Mouse (Mus musculus) forebrain, embryonic 10.5 days (tissue): ENCODE results near the gene Pitx3. TPM values are rescaled to one million over a fixed set of nuclear protein-coding genes. Genes with fewer than 3 reads are reported as not detected.
A peak's percentile ranks its signal among the peaks of the same experiment; 100 is the strongest.
"Not testable (repeated sequence)": the region's sequence is repeated elsewhere in the genome, so short reads cannot be mapped to it uniquely, and the experiment has no call there.

Source experiments
- DNase-seq: peaks from one replicate; pipeline ENCODE4 v3.0.0-alpha.2; 2017; ENCODE audit warnings: low spot score; ENCODE audit errors: extremely low spot score
- H3K27ac ChIP-seq: fragments of 300-500 bp; sonication (generic); 2 replicates; pipeline ENCODE4 v1.5.1; 2016; ENCODE audit warnings: mild to moderate bottlenecking
- H3K27me3 ChIP-seq: fragments of 300-500 bp; sonication (generic); 2 replicates; pipeline ENCODE4 v1.6.1; 2016; ENCODE audit warnings: mild to moderate bottlenecking; ENCODE audit not compliant: poor library complexity, severe bottlenecking
- H3K36me3 ChIP-seq: fragments of 300-500 bp; sonication (generic); replicated peaks from 2 replicates; pipeline ENCODE4 v1.6.1; 2016; ENCODE audit warnings: mild to moderate bottlenecking, moderate library complexity
- H3K4me1 ChIP-seq: fragments of 300-500 bp; sonication (generic); 2 replicates; pipeline ENCODE4 v1.6.1; 2016
- H3K4me3 ChIP-seq: fragments of 300-500 bp; sonication (generic); 2 replicates; pipeline ENCODE4 v1.5.1; 2016; ENCODE audit warnings: mild to moderate bottlenecking, moderate library complexity
- H3K9me3 ChIP-seq: fragments of 300-500 bp; sonication (generic); 2 replicates; pipeline ENCODE4 v1.6.1; 2016; ENCODE audit warnings: mild to moderate bottlenecking, moderate library complexity
- WGBS: fragments of 180-500 bp; shearing (Covaris S2); methylation state at CpG from one replicate; pipeline ENCODE4 v1.1.7; 2016; 5-methylcytosine and 5-hydroxymethylcytosine counted together
- polyA plus RNA-seq: library from polyadenylated mRNA; unstranded; fragments of >200 nt; fragmentation: Nextera tagmentation; extraction: Ambion mirVana; gene quantifications from 2 replicates; pipeline ENCODE4 v1.2.1, GENCODE M21; 2016

The Pitx3 gene
- 0.18 and 0.25 TPM in 2 replicates for polyA plus RNA-seq

- Histone ChIP-seq H3K27me3 (peaks cover 85% of the 10 kb centered on the region), H3K4me1 (peaks cover 33% of the 10 kb centered on the region), H3K36me3 (no peaks in the 10 kb centered on the region), H3K4me3 (peak within 1 kb of the TSS; percentile 65), H3K9me3 (no peaks in the 10 kb centered on the region), H3K27ac (no peak within 1 kb of the TSS)
- DNase-seq, result peak; percentile 53
- WGBS, result under 1% methylated on average over 46 of the region's 47 CpGs
These were observed at the start of gene Pitx3 for GRCm38 (mm10) chr19:46147511-46148371. Gene Pitx3 (minus strand): TSS chr19:46148326.

- Histone ChIP-seq H3K36me3 (peaks cover 9% of the 10 kb centered on the region), H3K27ac (no peak overlapping the region), H3K27me3 (no peaks in the 10 kb centered on the region), H3K4me3 (no peak overlapping the region), H3K9me3 (no peaks in the 10 kb centered on the region), H3K4me1 (no peaks in the 10 kb centered on the region)
- DNase-seq, result no peak
- 87% methylated on average over 2 of the region's 2 CpGs for WGBS
These were observed 39.1 kb upstream of the Pitx3 start for GRCm38 (mm10) chr19:46187203-46187602.

GRCm38 (mm10) chr19:46186611-46187010, 38.5 kb upstream of the Pitx3 start:
- no peak for DNase-seq
- WGBS, result 68% methylated on average over 3 of the region's 3 CpGs
- H3K27me3 ChIP-seq, result no peaks in the 10 kb centered on the region

GRCm38 (mm10) chr19:46182241-46182640, 34.1 kb upstream of the Pitx3 start:
- Histone ChIP-seq H3K36me3 (peaks cover 10% of the 10 kb centered on the region), H3K27me3 (no peaks in the 10 kb centered on the region), H3K4me1 (peaks cover 6% of the 10 kb centered on the region; the same call in 1 of the 2 replicates), H3K9me3 (no peaks in the 10 kb centered on the region), H3K4me3 (no peak overlapping the region), H3K27ac (no peak overlapping the region)
- WGBS, result 91% methylated on average over 3 of the region's 3 CpGs
- no peak for DNase-seq

More at GRCm38 (mm10) chr19:46186611-46187010, 38.5 kb upstream of the Pitx3 start:
- no peaks in the 10 kb centered on the region for H3K9me3 ChIP-seq
- H3K4me1 ChIP-seq, result no peaks in the 10 kb centered on the region
- no peak overlapping the region for H3K27ac ChIP-seq
- H3K4me3 ChIP-seq, result no peak overlapping the region
- peaks cover 10% of the 10 kb centered on the region for H3K36me3 ChIP-seq

- DNase-seq, result no peak
- 94% methylated on average over 2 of the region's 2 CpGs for WGBS
- peaks cover 9% of the 10 kb centered on the region; the same call in 1 of the 2 replicates for H3K4me1 ChIP-seq
- H3K27me3 ChIP-seq, result no peaks in the 10 kb centered on the region
- peaks cover 10% of the 10 kb centered on the region for H3K36me3 ChIP-seq
- no peak overlapping the region for H3K27ac ChIP-seq
- H3K9me3 ChIP-seq, result no peaks in the 10 kb centered on the region
- no peak overlapping the region for H3K4me3 ChIP-seq
These were observed 32.1 kb upstream of the Pitx3 start for GRCm38 (mm10) chr19:46180274-46180673.

GRCm38 (mm10) chr19:46177046-46177445, 28.9 kb upstream of the Pitx3 start:
- Histone ChIP-seq H3K9me3 (no peaks in the 10 kb centered on the region), H3K27me3 (no peaks in the 10 kb centered on the region), H3K4me1 (peaks cover 9% of the 10 kb centered on the region; the same call in 1 of the 2 replicates), H3K4me3 (no peak overlapping the region), H3K36me3 (peaks cover under 1% of the 10 kb centered on the region; the same call in 1 of the 2 replicates), H3K27ac (no peak overlapping the region)
- DNase-seq, result no peak
- 60% methylated on average over 5 of the region's 5 CpGs for WGBS

- no peak for DNase-seq
- Histone ChIP-seq H3K4me3 (no peak overlapping the region), H3K27ac (no peak overlapping the region), H3K27me3 (no peaks in the 10 kb centered on the region), H3K9me3 (no peaks in the 10 kb centered on the region), H3K36me3 (peaks cover 16% of the 10 kb centered on the region), H3K4me1 (peaks cover 9% of the 10 kb centered on the region; the same call in 1 of the 2 replicates)
These were observed 27.0 kb upstream of the Pitx3 start for GRCm38 (mm10) chr19:46175173-46175572.

- WGBS, result 88% methylated on average over 5 of the region's 5 CpGs
- H3K27ac ChIP-seq, result no peak overlapping the region
- no peak overlapping the region for H3K4me3 ChIP-seq
- no peaks in the 10 kb centered on the region for H3K9me3 ChIP-seq
- DNase-seq, result no peak
- no peaks in the 10 kb centered on the region for H3K27me3 ChIP-seq
- peaks cover 16% of the 10 kb centered on the region for H3K36me3 ChIP-seq
- H3K4me1 ChIP-seq, result 0 out of 2 replicates have a peak, but pooled peaks cover 3% of the 10 kb centered on the region
These were observed 24.4 kb upstream of the Pitx3 start for GRCm38 (mm10) chr19:46172541-46172940.

- no peaks in the 10 kb centered on the region for H3K27me3 ChIP-seq
- WGBS, result 76% methylated on average over 1 of the region's 1 CpGs
- no peak for DNase-seq
- H3K4me1 ChIP-seq, result no peaks in the 10 kb centered on the region
- H3K27ac ChIP-seq, result no peak overlapping the region
- no peak overlapping the region for H3K4me3 ChIP-seq
- H3K9me3 ChIP-seq, result no peaks in the 10 kb centered on the region
- H3K36me3 ChIP-seq, result peaks cover 37% of the 10 kb centered on the region
These were observed 21.8 kb upstream of the Pitx3 start for GRCm38 (mm10) chr19:46169913-46170312.

- DNase-seq, result no peak
- Histone ChIP-seq H3K27ac (no peak overlapping the region), H3K4me1 (no peaks in the 10 kb centered on the region), H3K36me3 (peaks cover 42% of the 10 kb centered on the region), H3K27me3 (no peaks in the 10 kb centered on the region), H3K4me3 (no peak overlapping the region), H3K9me3 (no peaks in the 10 kb centered on the region)
- WGBS, result 85% methylated on average over 3 of the region's 3 CpGs
These were observed 21.3 kb upstream of the Pitx3 start for GRCm38 (mm10) chr19:46169396-46169795.

- not testable (repeated sequence) for DNase-seq, H3K27me3 ChIP-seq, H3K27ac ChIP-seq, H3K9me3 ChIP-seq, H3K4me1 ChIP-seq, H3K4me3 ChIP-seq
- H3K36me3 ChIP-seq, result peaks cover 56% of the 10 kb centered on the region
- 91% methylated on average over 1 of the region's 2 CpGs for WGBS
These were observed 19.0 kb upstream of the Pitx3 start for GRCm38 (mm10) chr19:46167169-46167568.

- no peaks in the 10 kb centered on the region for H3K27me3 ChIP-seq
- WGBS, result 93% methylated on average over 3 of the region's 3 CpGs
- no peak for DNase-seq
- H3K36me3 ChIP-seq, result peaks cover 45% of the 10 kb centered on the region
- no peak overlapping the region for H3K27ac ChIP-seq
- H3K4me3 ChIP-seq, result no peak overlapping the region
- H3K9me3 ChIP-seq, result no peaks in the 10 kb centered on the region
- H3K4me1 ChIP-seq, result no peaks in the 10 kb centered on the region
These were observed 17.8 kb upstream of the Pitx3 start for GRCm38 (mm10) chr19:46165950-46166349.

- Histone ChIP-seq H3K4me1 (peaks cover 44% of the 10 kb centered on the region), H3K27me3 (peaks cover 40% of the 10 kb centered on the region), H3K27ac (peak within 1 kb of the TSS; percentile 85), H3K9me3 (no peaks in the 10 kb centered on the region), H3K36me3 (no peaks in the 10 kb centered on the region), H3K4me3 (peak within 1 kb of the TSS; percentile 89)
- WGBS, result under 1% methylated on average over 37 of the region's 37 CpGs
- peak; percentile 93 for DNase-seq
These were observed 4.1 kb upstream of the Pitx3 start, which contains the start of gene Gbf1 for GRCm38 (mm10) chr19:46152127-46152803. Gene Gbf1 (plus strand): TSS chr19:46152509.
